Mouse (Mus musculus): ENCODE results near the gene Ube2h.

Ube2h gene

GRCm38 (mm10) chr6:30304399-30304917 is at the start of gene Ube2h:
Gene Ube2h (minus strand): TSS chr6:30304539.
- DNase-seq: peak; percentile 100

- DNase-seq: no peak
Measured at GRCm38 (mm10) chr6:30353661-30354060, 49.3 kb upstream of the Ube2h start.

- DNase-seq: no peak
Measured at GRCm38 (mm10) chr6:30352762-30353161, 48.4 kb upstream of the Ube2h start.

GRCm38 (mm10) chr6:30351290-30351689 is 47.0 kb upstream of the Ube2h start:
- no peak for DNase-seq

- no peak for DNase-seq
Measured at GRCm38 (mm10) chr6:30347288-30347801, 43.0 kb upstream of the Ube2h start.

- no peak for DNase-seq
Measured at GRCm38 (mm10) chr6:30346737-30347136, 42.4 kb upstream of the Ube2h start.

- no peak for DNase-seq
Measured at GRCm38 (mm10) chr6:30344032-30344431, 39.7 kb upstream of the Ube2h start.

GRCm38 (mm10) chr6:30340231-30340873 is 36.0 kb upstream of the Ube2h start:
- no peak for DNase-seq

GRCm38 (mm10) chr6:30336912-30337311 is 32.6 kb upstream of the Ube2h start:
- peak; percentile 18 for DNase-seq

GRCm38 (mm10) chr6:30332262-30332661 is 27.9 kb upstream of the Ube2h start:
- no peak for DNase-seq

GRCm38 (mm10) chr6:30330706-30331105 is 26.4 kb upstream of the Ube2h start:
- no peak for DNase-seq

- no peak for DNase-seq
Measured at GRCm38 (mm10) chr6:30325932-30326501, 21.7 kb upstream of the Ube2h start.

- no peak for DNase-seq
Measured at GRCm38 (mm10) chr6:30321002-30321401, 16.7 kb upstream of the Ube2h start.

GRCm38 (mm10) chr6:30319216-30319615 is 14.9 kb upstream of the Ube2h start:
- no peak for DNase-seq

GRCm38 (mm10) chr6:30312006-30312405 is 7.7 kb upstream of the Ube2h start:
- no peak for DNase-seq

- DNase-seq: no peak
Measured at GRCm38 (mm10) chr6:30308751-30309150, 4.4 kb upstream of the Ube2h start.

- DNase-seq: no peak
Measured at GRCm38 (mm10) chr6:30307691-30308090, 3.4 kb upstream of the Ube2h start.

- DNase-seq: peak; percentile 47
Measured at GRCm38 (mm10) chr6:30303771-30304398, 454 bp downstream of the Ube2h start.

- DNase-seq: peak; percentile 12
Measured at GRCm38 (mm10) chr6:30302781-30303631, 1.3 kb downstream of the Ube2h start.

GRCm38 (mm10) chr6:30302156-30302555 is 2.2 kb downstream of the Ube2h start:
- DNase-seq: no peak

GRCm38 (mm10) chr6:30300901-30301300 is 3.4 kb downstream of the Ube2h start:
- no peak for DNase-seq

GRCm38 (mm10) chr6:30300372-30300771 is 4.0 kb downstream of the Ube2h start:
- peak; percentile 48 for DNase-seq

- no peak for DNase-seq
Measured at GRCm38 (mm10) chr6:30299683-30300082, 4.7 kb downstream of the Ube2h start.
